Mouse (Mus musculus) gastrocnemius, adult 2 months (tissue): ENCODE data around the gene Hist1h3f. TPM values are rescaled to one million over a fixed set of nuclear protein-coding genes. Genes with fewer than 3 reads are reported as not detected.
"Not testable (repeated sequence)": the region's sequence is repeated elsewhere in the genome, so short reads cannot be mapped to it uniquely, and the experiment has no call there.

Experiments
- DNase-seq: peaks from one replicate; pipeline ENCODE4 v3.0.0; 2022
- H3K27ac ChIP-seq: fragments of 200-600 bp; 2 replicates; pipeline ENCODE4 v1.8.1; 2022; ENCODE audit warnings: mild to moderate bottlenecking
- H3K4me3 ChIP-seq: fragments of 200-600 bp; 2 replicates; pipeline ENCODE4 v1.8.1; 2022; ENCODE audit warnings: mild to moderate bottlenecking, moderate library complexity
- CTCF ChIP-seq: fragments of 200-600 bp; IDR thresholded peaks from 2 replicates; pipeline ENCODE4 v1.8.1; 2022; ENCODE audit warnings: antibody characterized with exemption, mild to moderate bottlenecking, moderate library complexity
- intact Hi-C: fragments of 180-260 bp; cut with DNase I; formaldehyde crosslinking; loops from one replicate; pipeline ENCODE4 v1.15.1; 2025
- total RNA-seq, 2 experiments: library from RNA; stranded (reverse); gene quantifications; 2 replicates each; pipeline ENCODE4 v1.2.3; 2021

Hist1h3f gene
- total RNA-seq, 2 experiments from 2014 or later = 2.9 to 4.0 TPM

DNA sequence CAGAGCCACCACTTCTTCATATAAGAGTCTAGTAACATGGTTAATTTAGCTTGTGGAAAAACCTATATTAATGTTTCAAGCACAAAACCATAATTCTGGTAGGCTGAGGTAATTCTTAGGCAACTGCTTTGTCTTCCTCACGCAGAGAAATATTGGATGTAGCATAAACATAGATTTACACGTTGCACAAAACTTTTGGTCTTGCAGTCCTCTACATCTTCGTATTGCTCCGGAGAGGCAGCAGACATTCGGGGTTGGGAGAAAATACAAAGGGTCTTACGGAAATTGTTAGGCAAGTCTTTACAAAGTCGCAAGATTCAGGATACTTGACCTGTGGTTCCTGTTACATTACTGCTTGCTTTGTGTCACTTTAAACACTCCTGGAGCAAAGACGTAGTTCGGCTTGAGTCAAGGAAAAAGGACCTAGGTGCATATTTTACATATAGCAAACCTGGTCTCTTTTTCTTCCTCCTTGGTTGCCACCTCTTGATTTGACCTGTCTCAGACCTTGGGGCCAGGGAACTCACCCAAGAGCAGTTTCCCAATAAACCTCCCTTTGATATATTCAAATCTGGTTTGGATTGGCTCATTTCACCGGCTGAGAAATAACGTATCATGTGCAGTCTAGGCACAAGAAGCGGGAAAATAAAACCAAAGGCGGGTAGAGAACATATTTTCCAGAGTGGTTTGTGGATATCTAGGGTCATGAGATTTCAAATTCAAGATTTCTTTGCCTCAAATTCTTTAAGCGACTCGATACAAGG, 9.3 kb upstream of the Hist1h3f start:
- TF ChIP-seq CTCF = no peak
- Histone ChIP-seq H3K27ac (peak overlapping the region; percentile 28), H3K4me3 (peak overlapping the region; percentile 70)
- intact Hi-C loops = loop anchor here (5.0 kb wide), 2 partner anchors 48 to 1822 kb away; partner anchors contain the start of gene Hist1h4d
- DNase-seq = no peak

DNA sequence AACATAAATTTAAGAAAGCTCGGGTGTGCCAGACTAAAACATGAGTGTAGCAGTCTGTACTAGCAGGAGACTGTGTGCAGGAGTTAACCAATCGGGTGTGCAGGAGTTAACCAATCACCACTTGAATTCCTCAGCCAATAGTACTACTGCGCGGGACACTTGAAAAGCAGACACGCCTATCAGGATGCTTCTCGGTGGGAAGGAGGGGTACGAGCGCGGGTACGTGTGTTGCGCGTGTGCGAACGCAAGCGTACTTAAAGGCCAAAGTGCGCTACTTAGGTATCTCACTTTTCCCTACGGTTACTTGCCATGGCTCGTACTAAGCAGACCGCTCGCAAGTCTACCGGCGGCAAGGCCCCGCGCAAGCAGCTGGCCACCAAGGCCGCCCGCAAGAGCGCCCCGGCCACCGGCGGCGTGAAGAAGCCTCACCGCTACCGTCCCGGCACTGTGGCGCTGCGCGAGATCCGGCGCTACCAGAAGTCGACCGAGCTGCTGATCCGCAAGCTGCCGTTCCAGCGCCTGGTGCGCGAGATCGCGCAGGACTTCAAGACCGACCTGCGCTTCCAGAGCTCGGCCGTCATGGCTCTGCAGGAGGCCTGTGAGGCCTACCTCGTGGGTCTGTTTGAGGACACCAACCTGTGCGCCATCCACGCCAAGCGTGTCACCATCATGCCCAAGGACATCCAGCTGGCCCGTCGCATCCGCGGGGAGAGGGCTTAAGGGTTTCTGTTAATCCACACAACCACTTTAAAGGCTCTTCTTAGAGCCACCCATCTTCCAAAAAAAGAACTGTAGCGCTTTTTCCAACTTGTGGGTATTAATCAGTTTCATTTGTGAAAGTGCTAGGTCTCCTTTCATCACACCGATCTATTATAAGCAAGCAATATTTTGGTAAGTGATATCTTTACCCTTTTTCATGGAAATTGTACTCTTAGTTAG, 8.4 kb upstream of the Hist1h3f start, which contains the start of gene Hist1h3g:
Gene Hist1h3g, plus strand, starts transcription at position 286 of the 939 bp plus-strand sequence.
- peak; percentile 83 for DNase-seq
- intact Hi-C loops = not testable (repeated sequence)
- peak within 1 kb of the TSS; percentile 28 for H3K27ac ChIP-seq
- peak within 1 kb of the TSS; percentile 70 for H3K4me3 ChIP-seq

DNA sequence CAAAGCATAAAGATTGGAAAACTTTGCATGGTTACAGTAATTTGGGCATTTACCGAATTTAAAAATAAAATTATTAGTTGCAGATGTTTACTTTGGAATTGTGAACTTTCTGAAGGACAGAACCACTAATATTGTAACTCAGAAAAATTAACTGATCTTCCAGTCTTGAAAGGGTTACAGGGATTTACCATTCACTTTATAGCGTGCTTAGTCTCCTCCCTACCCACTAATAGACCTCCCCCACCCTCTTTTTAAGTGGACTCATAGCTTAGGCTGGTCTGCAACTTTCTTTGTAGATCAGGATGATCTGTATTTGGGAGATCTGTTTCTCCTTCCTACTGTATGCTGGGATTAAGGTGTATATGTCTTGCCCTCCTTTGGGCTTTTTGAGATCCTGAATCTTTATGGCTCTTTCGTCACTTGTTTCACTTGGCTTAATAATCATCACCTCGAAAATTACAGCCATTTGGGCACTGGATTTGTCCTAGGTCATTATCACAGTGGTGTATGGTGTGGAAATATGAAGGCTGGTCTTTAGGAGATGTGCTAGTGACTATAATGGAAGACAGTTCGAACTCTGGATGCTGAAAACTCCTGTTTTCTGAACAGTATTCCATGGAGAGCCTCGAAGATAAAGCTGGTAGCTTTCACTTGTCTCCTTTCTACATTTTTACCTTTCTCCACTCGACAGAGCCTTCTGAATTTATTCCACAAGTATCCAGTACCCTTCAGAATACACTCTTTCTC, 7.6 kb upstream of the Hist1h3f start:
- H3K4me3 ChIP-seq = no peak overlapping the region
- H3K27ac ChIP-seq = no peak overlapping the region

DNA sequence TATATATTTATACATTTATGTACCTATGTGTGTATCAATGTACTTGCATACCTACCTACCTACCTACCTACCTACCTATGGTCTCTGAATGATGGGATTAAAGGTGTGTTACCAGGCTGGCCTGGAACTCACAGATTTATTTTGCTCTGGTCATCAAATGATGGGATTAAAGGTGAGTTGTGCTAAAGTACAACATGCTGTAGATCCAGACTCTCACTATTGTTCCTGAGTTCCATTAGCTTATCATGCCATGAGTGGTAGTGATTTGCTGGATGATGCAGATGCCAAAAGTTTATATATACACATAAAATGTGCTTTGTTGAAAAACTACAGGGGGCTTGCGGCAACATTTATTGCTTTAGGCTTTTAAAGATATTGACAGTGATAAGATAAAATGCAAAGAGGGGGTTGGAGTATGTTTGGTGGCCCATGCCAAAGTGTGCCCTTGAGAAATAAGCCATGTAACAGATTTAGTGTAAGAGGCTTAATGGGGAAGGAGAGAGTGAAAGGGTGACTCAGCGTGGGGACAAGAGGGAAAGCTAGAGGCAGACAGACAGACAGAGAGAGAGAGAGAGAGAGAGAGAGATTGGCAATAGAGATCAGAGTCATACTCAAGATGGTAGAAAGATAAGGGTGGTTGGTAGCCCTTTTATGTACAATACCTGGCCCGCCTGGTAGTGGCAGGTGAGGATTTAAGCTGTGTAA, 6.7 kb upstream of the Hist1h3f start:
- intact Hi-C loops = no loop called here
- no peak overlapping the region for H3K27ac ChIP-seq
- no peak for TF ChIP-seq CTCF
- H3K4me3 ChIP-seq = no peak overlapping the region
- DNase-seq = no peak

More for the DNA sequence above, 7.6 kb upstream of the Hist1h3f start:
- DNase-seq = no peak
- intact Hi-C loops = no loop called here
- TF ChIP-seq CTCF = no peak

DNA sequence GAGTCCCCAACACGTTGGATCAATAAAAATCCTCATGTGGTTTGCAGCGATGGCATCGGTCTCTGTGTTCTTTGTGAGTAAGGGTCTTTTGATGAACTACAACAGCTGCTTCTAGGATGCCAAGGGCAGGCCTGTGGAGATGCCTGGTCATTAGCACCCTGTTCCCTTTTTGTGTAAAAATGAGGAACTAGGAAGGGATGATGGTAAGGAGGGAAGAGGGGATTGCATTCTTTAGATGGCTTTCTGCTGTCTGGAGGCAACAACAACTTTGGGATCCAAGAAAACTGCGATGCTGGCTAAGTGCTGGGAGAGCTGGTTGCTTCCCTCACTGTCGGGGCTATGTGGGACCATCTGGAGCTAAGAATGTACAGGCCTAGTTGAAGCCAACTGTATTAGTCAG, 5.6 kb upstream of the Hist1h3f start:
- intact Hi-C loops = no loop called here
- no peak for DNase-seq
- TF ChIP-seq CTCF = no peak
- H3K27ac ChIP-seq = no peak overlapping the region
- no peak overlapping the region for H3K4me3 ChIP-seq

DNA sequence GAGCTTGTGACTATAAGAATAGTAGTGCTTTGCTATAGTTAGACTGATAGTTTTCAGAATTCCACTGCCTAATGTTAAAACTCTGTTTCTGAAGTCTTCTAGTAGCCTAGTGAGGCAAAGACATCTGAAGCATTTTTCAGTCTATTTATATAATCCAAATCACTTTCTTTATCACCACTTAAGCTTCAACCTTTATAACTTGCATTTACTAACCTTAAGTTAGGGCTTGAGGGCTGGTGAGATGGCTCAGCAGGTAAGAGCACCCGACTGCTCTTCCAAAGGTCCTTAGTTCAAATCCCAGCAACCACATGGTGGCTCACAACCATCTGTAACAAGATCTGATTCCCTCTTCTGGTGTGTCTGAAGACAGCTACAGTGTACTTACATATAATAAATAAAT, 4.0 kb upstream of the Hist1h3f start:
- DNase-seq, intact Hi-C loops, H3K4me3 ChIP-seq, H3K27ac ChIP-seq: not testable (repeated sequence)

DNA sequence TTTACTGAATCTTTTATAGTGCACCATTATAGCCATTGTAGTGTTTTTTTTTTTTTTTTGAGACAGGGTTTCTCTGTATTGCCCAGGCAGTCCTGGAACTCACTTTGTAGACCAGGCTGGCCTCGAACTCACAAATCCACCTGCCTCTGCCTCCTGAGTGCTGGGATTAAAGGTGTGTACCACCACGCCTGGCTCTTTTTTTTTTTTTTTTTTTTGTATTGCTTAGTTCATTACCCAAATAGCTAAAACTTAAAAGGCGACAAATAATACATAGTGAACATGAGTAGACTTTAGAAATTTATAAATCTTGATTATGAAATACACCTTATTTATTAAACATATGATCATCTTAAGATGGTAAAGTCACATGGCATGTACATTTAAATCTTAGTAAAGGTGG, 2.4 kb upstream of the Hist1h3f start:
- no peak overlapping the region for H3K27ac ChIP-seq
- no peak overlapping the region for H3K4me3 ChIP-seq
- no peak for DNase-seq
- TF ChIP-seq CTCF = no peak
- intact Hi-C loops = no loop called here

DNA sequence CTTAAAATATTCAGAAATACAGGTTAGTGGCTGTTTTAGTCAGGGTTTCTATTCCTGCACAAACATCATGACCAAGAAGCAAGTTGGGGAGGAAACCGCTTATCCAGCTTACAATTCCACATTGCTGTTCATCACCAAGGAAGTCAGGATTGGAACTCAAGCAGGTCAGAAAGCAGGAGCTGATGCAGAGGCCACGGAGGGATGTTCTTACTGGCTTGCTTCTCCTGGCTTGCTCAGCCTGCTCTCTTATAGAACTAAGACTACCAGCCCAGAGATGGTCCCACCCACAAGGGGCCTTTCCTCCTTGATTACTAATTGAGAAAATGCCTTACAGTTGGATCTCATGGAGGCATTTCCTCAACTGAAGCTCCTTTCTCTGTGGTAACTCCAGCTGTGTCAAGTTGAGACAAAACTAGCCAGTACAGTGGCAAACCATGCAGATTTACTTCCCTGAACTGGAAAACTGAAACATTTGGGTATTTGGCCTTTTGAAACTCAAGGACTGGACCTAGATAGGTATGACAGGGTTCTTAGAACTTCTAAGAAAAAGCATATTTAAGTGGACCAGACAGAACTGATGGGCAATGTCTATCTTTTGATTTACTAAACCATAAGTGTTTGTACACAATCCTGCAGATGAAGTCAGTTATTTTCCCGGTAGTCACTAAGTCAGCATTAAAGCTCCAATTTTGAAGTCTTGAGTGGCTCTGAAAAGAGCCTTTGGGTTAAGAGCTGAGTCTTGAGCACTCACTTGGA, 1.4 kb upstream of the Hist1h3f start:
- intact Hi-C loops, DNase-seq: not testable (repeated sequence)
- Histone ChIP-seq H3K27ac (peak overlapping the region; percentile 96), H3K4me3 (peak overlapping the region; percentile 74)

DNA sequence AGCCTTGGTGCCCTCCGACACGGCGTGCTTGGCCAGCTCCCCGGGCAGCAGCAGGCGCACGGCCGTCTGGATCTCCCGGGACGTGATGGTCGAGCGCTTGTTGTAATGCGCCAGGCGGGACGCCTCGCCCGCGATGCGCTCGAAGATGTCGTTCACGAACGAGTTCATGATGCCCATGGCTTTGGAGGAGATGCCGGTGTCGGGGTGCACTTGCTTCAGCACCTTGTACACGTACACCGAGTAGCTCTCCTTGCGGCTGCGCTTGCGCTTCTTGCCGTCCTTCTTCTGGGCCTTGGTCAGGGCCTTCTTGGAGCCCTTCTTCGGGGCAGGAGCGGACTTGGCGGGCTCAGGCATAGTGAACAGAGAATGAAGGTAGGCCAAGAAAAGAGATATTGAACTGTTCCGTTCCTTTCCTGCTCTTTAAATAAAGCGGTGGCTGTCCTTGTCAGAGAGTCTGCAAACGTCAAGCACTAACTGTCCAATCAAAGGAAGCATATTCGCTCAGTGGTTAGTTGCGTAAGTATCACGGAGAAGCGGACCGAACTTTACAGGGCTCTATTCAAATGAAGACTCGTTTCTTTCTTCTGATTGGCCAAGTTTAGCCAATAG, 749 bp upstream of the Hist1h3f start, which contains the start of gene Hist1h2bh:
Gene Hist1h2bh, minus strand, starts transcription at position 394 of the 609 bp plus-strand sequence.
- peak; percentile 48 for DNase-seq
- intact Hi-C loops = not testable (repeated sequence)
- peak within 1 kb of the TSS; percentile 74 for H3K4me3 ChIP-seq

DNA sequence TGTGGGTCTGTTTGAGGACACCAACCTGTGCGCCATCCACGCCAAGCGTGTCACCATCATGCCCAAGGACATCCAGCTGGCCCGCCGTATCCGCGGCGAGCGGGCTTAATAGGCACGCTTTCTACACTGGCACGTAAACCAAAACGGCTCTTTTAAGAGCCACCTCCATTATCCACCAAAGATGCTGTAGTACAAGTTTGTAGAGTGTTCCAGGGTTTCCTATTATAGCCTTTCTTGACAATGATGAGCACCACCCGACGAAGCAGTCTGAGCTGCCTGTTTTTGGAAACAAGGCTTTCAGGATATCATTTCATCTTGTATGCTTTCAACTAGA, 902 bp downstream of the Hist1h3f start:
- peak overlapping the region; percentile 96 for H3K27ac ChIP-seq
- intact Hi-C loops, DNase-seq: not testable (repeated sequence)
- H3K4me3 ChIP-seq = peak overlapping the region; percentile 74

More for the DNA sequence above, 749 bp upstream of the Hist1h3f start, which contains the start of gene Hist1h2bh:
- peak within 1 kb of the TSS; percentile 96 for H3K27ac ChIP-seq

DNA sequence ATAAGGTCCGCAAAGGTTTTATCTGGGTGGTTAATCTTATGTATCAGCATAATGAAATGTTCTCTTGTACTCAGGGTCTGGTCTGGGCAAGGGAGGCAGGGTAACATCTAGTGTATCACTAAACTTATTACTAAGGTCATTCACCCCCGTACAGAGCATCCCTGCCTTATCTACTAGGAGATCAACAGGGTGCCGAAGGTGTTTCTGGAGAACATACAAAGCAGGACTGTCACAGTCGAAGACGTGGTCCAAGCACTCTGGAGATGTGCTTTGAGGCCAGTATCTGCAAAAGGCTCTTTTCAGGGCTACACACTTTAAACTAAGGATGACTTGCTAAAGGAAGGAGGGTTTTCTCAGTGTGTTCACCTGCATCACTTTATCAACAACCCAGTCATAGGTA, 2.8 kb downstream of the Hist1h3f start:
- Histone ChIP-seq H3K27ac (no peak overlapping the region), H3K4me3 (no peak overlapping the region)
- intact Hi-C loops = no loop called here
- DNase-seq = no peak
- no peak for TF ChIP-seq CTCF
